ENCODE assay signal across 25 mouse cellular contexts in genomic region chr7:37809908-37810307, GRCm38 (mm10). TPM values are rescaled to one million over a fixed set of nuclear protein-coding genes. Genes with fewer than 3 reads are reported as not detected.
DNase-seq lines count a peak whose midpoint lies in the region; ATAC-seq lines count a peak whose summit lies in the region.
"Had no signal": no experiment of that assay in that cellular context is flagged by ENCODE, and none has a peak within 500 bp of the region (broad histone marks: within the 10 kb centered on the region; RNA-seq: fewer than 3 reads in every experiment).

No protein-coding gene starts in this region.

- no peaks in the 10 kb centered on the region for H3K27me3 ChIP-seq in forebrain, embryonic 11.5 days (ENCODE audit: control insufficient read depth, insufficient read depth, low read length)
- H3K27me3 ChIP-seq in forebrain, embryonic 14.5 days (replicated peaks; ENCODE audit: control insufficient read depth, insufficient read depth, low read length) = no peaks in the 10 kb centered on the region
- H3K27me3 ChIP-seq: embryonic facial prominence, embryonic 12.5 days; embryonic facial prominence, embryonic 15.5 days; forebrain, embryonic 12.5 days; hindbrain, embryonic 12.5 days; hindbrain, embryonic 15.5 days had no signal

- ATAC-seq in forebrain, embryonic 11.5 days (replicated peaks; ENCODE audit: low FRiP score) = no peak
- no peak for ATAC-seq in forebrain, embryonic 14.5 days
- ATAC-seq: activated CD4-positive, CD25-positive, alpha-beta regulatory T cell, adult 4 months; forebrain, embryonic 16.5 days had no signal

- H3K36me3 ChIP-seq in forebrain, embryonic 11.5 days (ENCODE audit: control insufficient read depth, insufficient read depth, low read length) = no peaks in the 10 kb centered on the region
- H3K36me3 ChIP-seq in forebrain, embryonic 14.5 days (ENCODE audit: control insufficient read depth, insufficient read depth, low read length) = no peaks in the 10 kb centered on the region
- H3K36me3 ChIP-seq: embryonic facial prominence, embryonic 12.5 days; embryonic facial prominence, embryonic 15.5 days; forebrain, embryonic 12.5 days; heart, embryonic 10.5 days; heart, embryonic 13.5 days; hindbrain, embryonic 12.5 days; hindbrain, embryonic 15.5 days had no signal

- no peak overlapping the region for H3K4me3 ChIP-seq in forebrain, embryonic 11.5 days (ENCODE audit: low read depth, low read length)
- H3K4me3 ChIP-seq in forebrain, embryonic 14.5 days (ENCODE audit: low read depth, low read length) = no peak overlapping the region
- H3K4me3 ChIP-seq: embryonic facial prominence, embryonic 12.5 days; embryonic facial prominence, embryonic 15.5 days; forebrain, embryonic 12.5 days; heart, adult 2 months; heart, embryonic 10.5 days; heart, embryonic 13.5 days; hindbrain, embryonic 12.5 days; hindbrain, embryonic 15.5 days had no signal

- H3K4me2 ChIP-seq in forebrain, embryonic 11.5 days (ENCODE audit: low read depth, low read length, severe bottlenecking) = no peak overlapping the region
- H3K4me2 ChIP-seq in forebrain, embryonic 14.5 days (ENCODE audit: low read length) = no peak overlapping the region
- H3K4me2 ChIP-seq: embryonic facial prominence, embryonic 12.5 days; embryonic facial prominence, embryonic 15.5 days; forebrain, embryonic 12.5 days; heart, embryonic 13.5 days; hindbrain, embryonic 12.5 days; hindbrain, embryonic 15.5 days had no signal

- DNase-seq in forebrain, embryonic 11.5 days (ENCODE audit: low spot score) = peak; percentile 7
- DNase-seq in forebrain, embryonic 14.5 days (ENCODE audit: low spot score) = no peak
- peak; percentile 8 for DNase-seq in layer of hippocampus, adult 11-12 months (ENCODE audit: low spot score)
- no peak for DNase-seq in layer of hippocampus, adult 9-10 months (ENCODE audit: low spot score)
- peak; percentile 36 for DNase-seq in layer of hippocampus, adult 9-11 months
- no peak for DNase-seq in layer of hippocampus, postnatal 14 days (ENCODE audit: low spot score in 2 of 2)
- no peak for DNase-seq in cerebellum, postnatal 10 days
- DNase-seq: adrenal gland, adult 8-10 months; adrenal gland, postnatal 25 days; cerebellum, adult 18-20 months; cerebellum, adult 9-10 months; cerebellum, postnatal 25 days; gastrocnemius, postnatal 25 days; heart, adult 2 months had no signal

- no peaks in the 10 kb centered on the region for H3K4me1 ChIP-seq in forebrain, embryonic 11.5 days (replicated peaks; ENCODE audit: control insufficient read depth, insufficient read depth, low read length)
- no peaks in the 10 kb centered on the region for H3K4me1 ChIP-seq in forebrain, embryonic 14.5 days (ENCODE audit: control insufficient read depth, insufficient read depth, low read length)
- H3K4me1 ChIP-seq: embryonic facial prominence, embryonic 12.5 days; embryonic facial prominence, embryonic 15.5 days; forebrain, embryonic 12.5 days; heart, embryonic 10.5 days; heart, embryonic 13.5 days; hindbrain, embryonic 12.5 days; hindbrain, embryonic 15.5 days had no signal

- no peak overlapping the region for H3K9ac ChIP-seq in forebrain, embryonic 11.5 days (ENCODE audit: low read length)
- no peak overlapping the region for H3K9ac ChIP-seq in forebrain, embryonic 14.5 days (ENCODE audit: low read length)
- H3K9ac ChIP-seq: embryonic facial prominence, embryonic 12.5 days; embryonic facial prominence, embryonic 15.5 days; forebrain, embryonic 12.5 days; heart, embryonic 13.5 days; hindbrain, embryonic 12.5 days; hindbrain, embryonic 15.5 days had no signal

- no peaks in the 10 kb centered on the region for H3K9me3 ChIP-seq in forebrain, embryonic 11.5 days (ENCODE audit: control insufficient read depth, low read length)
- no peaks in the 10 kb centered on the region for H3K9me3 ChIP-seq in forebrain, embryonic 14.5 days (replicated peaks; ENCODE audit: control insufficient read depth, low read length)
- H3K9me3 ChIP-seq: embryonic facial prominence, embryonic 12.5 days; embryonic facial prominence, embryonic 15.5 days; forebrain, embryonic 12.5 days; heart, embryonic 10.5 days; heart, embryonic 13.5 days; hindbrain, embryonic 12.5 days; hindbrain, embryonic 15.5 days had no signal

- WGBS in forebrain, embryonic 11.5 days = 95% methylated on average over 5 of the region's 5 CpGs
- whole genome bisulfite sequencing in forebrain, embryonic 14.5 days = 86% methylated on average over 5 of the region's 5 CpGs

- H3K27ac ChIP-seq in forebrain, embryonic 11.5 days (ENCODE audit: low read depth, low read length) = no peak overlapping the region
- no peak overlapping the region for H3K27ac ChIP-seq in forebrain, embryonic 14.5 days (ENCODE audit: low read depth, low read length)
- H3K27ac ChIP-seq: embryonic facial prominence, embryonic 12.5 days; embryonic facial prominence, embryonic 15.5 days; forebrain, embryonic 12.5 days; heart, adult 2 months; heart, embryonic 10.5 days; heart, embryonic 13.5 days; hindbrain, embryonic 12.5 days; hindbrain, embryonic 15.5 days had no signal

RNA-seq across cellular contexts. Expression of gene Zfp536, which starts 36.5 kb away (rescaled TPM):
- 34.4 and 41.8 TPM in 2 replicates for polyA plus RNA-seq in forebrain, embryonic 11.5 days (2014; fragmentation: Nextera tagmentation; extraction: Ambion mirVana)
- polyA plus RNA-seq in forebrain, embryonic 14.5 days (2014; fragmentation: Nextera tagmentation; extraction: Ambion mirVana) = 21.8 and 26.2 TPM in 2 replicates
- 10 to 100 TPM; 49.4 to 49.5 TPM for total RNA-seq in layer of hippocampus, postnatal 14 days (2021)
- total RNA-seq: common myeloid progenitor, adult 5-6 weeks; hematopoietic stem cell, adult 5-6 weeks had no signal

Comparison
In these comparisons a context has a peak if more than half of its experiments do, and no peak if none do; other contexts are left out.
1. DNase-seq: peak in forebrain, embryonic 11.5 days (single experiment), layer of hippocampus, adult 11-12 months (single experiment) and layer of hippocampus, adult 9-11 months (single experiment); none in forebrain, embryonic 14.5 days (single experiment), layer of hippocampus, adult 9-10 months (single experiment), layer of hippocampus, postnatal 14 days (0 of 2) and cerebellum, postnatal 10 days (0 of 2).